Mouse (Mus musculus) C2C12 (cell line): ENCODE measurements at regions not wholly inside any gene's neighbourhood (a gene's known extent, or its start where the extent isn't known, plus 50 kb on each side); places are given as distances from the start of the nearest gene placed in this dataset.
"Not testable (repeated sequence)": the region's sequence is repeated elsewhere in the genome, so short reads cannot be mapped to it uniquely, and the experiment has no call there.

Experiments used
- H3K27me3 ChIP-seq: one replicate; pipeline ENCODE4 v1.6.1; 2011; ENCODE audit not compliant: control insufficient read depth, insufficient read depth, insufficient read length
- H3K36me3 ChIP-seq: one replicate; pipeline ENCODE4 v1.6.1; 2011; ENCODE audit not compliant: control insufficient read depth, insufficient read depth
- H3K4me3 ChIP-seq: one replicate; pipeline ENCODE4 v1.5.1; 2011; ENCODE audit warnings: mild to moderate bottlenecking, control low read depth; ENCODE audit not compliant: poor library complexity, insufficient read depth, severe bottlenecking
- H3K79me2 ChIP-seq: one replicate; pipeline ENCODE4 v1.6.1; 2011; ENCODE audit not compliant: control insufficient read depth, insufficient read depth
- H3K79me3 ChIP-seq: one replicate; pipeline ENCODE4 v1.6.1; 2011; ENCODE audit warnings: low read depth, control low read depth
- H3ac ChIP-seq: one replicate; pipeline ENCODE3; 2011; ENCODE audit warnings: low read depth; ENCODE audit not compliant: control insufficient read depth, insufficient read length
- CEBPB ChIP-seq: IDR thresholded peaks from one replicate; pipeline ENCODE4 v1.6.1; 2011; ENCODE audit warnings: low read depth, mild to moderate bottlenecking, control low read depth, moderate library complexity
- CTCF ChIP-seq: IDR thresholded peaks from one replicate; pipeline ENCODE4 v1.5.1; 2011; ENCODE audit not compliant: control insufficient read depth, insufficient read depth, insufficient read length
- FOSL1 ChIP-seq: IDR thresholded peaks from one replicate; pipeline ENCODE4 v1.8.0; 2011; ENCODE audit warnings: mild to moderate bottlenecking, low read length; ENCODE audit not compliant: poor library complexity, insufficient read depth, severe bottlenecking
- MAX ChIP-seq: IDR thresholded peaks from one replicate; pipeline ENCODE4 v1.6.1; 2011; ENCODE audit warnings: mild to moderate bottlenecking, control low read depth
- MYOD1 ChIP-seq: IDR thresholded peaks from one replicate; pipeline ENCODE4 v1.6.1; 2011; ENCODE audit warnings: low read depth; ENCODE audit not compliant: control insufficient read depth, insufficient read length
- MYOG ChIP-seq: IDR thresholded peaks from one replicate; pipeline ENCODE4 v1.6.1; 2011; ENCODE audit not compliant: control insufficient read depth, insufficient read length; ENCODE audit errors: extremely low read depth
- USF1 ChIP-seq: IDR thresholded peaks from one replicate; pipeline ENCODE4 v1.6.1; 2011; ENCODE audit warnings: low read depth, mild to moderate bottlenecking, control low read depth, moderate library complexity

DNA sequence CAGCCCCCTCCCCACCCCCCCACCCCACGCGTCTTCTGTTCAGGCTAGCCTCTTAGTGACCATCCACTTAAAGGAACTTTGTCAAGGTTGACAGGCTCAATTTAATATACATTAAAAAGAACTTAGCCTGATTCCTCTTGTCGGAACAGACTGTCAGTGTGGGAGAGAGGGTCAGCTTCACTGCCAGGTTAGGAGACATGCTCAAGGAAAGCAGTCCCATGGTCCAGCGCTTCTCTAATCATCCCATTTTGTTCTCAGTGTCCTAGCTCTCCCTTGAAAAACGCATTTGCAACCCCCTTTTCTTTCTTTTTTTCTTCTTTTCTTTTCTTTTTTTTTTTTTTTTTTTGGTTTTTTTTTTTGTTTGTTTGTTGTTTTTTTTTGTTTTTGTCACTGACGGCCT, 131.4 kb upstream of the Tenm4 start:
- no peaks in the 10 kb centered on the region for H3K79me2 ChIP-seq
- no peak overlapping the region for H3ac ChIP-seq
- H3K79me3 ChIP-seq: no peaks in the 10 kb centered on the region
- H3K36me3 ChIP-seq: no peaks in the 10 kb centered on the region
- no peak for TF ChIP-seq MYOD1
- no peak for TF ChIP-seq MAX
- TF ChIP-seq CEBPB: no peak
- TF ChIP-seq FOSL1: no peak
- TF ChIP-seq CTCF: no peak
- no peak for TF ChIP-seq USF1
- no peak for TF ChIP-seq MYOG
- no peak overlapping the region for H3K4me3 ChIP-seq
- H3K27me3 ChIP-seq: no peaks in the 10 kb centered on the region

DNA sequence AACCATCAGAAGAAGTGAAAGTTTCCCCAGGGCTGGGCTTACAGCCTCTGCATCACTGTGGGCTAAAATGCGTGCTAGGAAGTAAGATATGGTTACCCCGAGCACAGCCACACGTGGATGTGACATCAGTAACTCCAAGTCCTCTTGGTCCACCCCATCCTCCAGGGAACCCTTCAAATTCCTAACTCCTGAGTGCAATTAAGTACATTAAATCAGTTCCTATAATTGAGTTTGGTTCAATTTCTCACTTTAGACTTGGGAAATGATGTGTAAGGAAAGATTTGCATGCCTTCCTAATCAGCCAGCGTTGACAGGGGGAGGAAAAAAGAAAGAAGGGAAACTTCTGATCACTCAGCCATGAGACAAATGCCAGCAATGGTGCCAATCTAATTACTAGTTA, 129.2 kb upstream of the Tenm4 start:
- H3K79me2 ChIP-seq: no peaks in the 10 kb centered on the region
- TF ChIP-seq CEBPB: no peak
- TF ChIP-seq CTCF: no peak
- TF ChIP-seq USF1: no peak
- TF ChIP-seq MAX: no peak
- no peak for TF ChIP-seq MYOD1
- no peak for TF ChIP-seq FOSL1
- no peak for TF ChIP-seq MYOG
- no peaks in the 10 kb centered on the region for H3K36me3 ChIP-seq
- no peak overlapping the region for H3K4me3 ChIP-seq
- H3K27me3 ChIP-seq: no peaks in the 10 kb centered on the region
- H3ac ChIP-seq: no peak overlapping the region
- H3K79me3 ChIP-seq: no peaks in the 10 kb centered on the region

DNA sequence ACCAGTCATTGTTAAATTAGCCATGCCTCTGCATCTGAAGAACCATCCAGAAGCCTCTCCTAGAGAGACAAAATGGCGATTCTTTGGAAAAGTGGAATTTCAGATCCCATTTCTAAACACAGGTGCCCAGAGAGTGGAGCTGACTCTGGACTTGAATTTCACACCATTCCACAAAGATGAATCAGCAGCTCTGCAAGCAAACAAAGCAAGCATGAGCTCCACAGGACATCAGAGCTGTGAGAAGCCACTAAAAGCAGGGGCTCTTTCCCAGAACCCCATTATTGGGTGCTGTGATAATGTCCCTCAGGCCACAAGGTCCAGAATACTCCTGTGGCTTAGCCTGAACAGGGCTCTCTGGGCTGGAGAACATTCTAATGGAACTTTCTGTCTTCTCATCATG, 119.4 kb upstream of the Tenm4 start:
- H3ac ChIP-seq: no peak overlapping the region
- no peaks in the 10 kb centered on the region for H3K79me2 ChIP-seq
- no peak overlapping the region for H3K4me3 ChIP-seq
- H3K27me3 ChIP-seq: no peaks in the 10 kb centered on the region
- no peaks in the 10 kb centered on the region for H3K36me3 ChIP-seq
- TF ChIP-seq FOSL1 (no peak), CTCF (no peak), MAX (no peak), MYOG (no peak), USF1 (no peak), CEBPB (no peak), MYOD1 (no peak)
- no peaks in the 10 kb centered on the region for H3K79me3 ChIP-seq

DNA sequence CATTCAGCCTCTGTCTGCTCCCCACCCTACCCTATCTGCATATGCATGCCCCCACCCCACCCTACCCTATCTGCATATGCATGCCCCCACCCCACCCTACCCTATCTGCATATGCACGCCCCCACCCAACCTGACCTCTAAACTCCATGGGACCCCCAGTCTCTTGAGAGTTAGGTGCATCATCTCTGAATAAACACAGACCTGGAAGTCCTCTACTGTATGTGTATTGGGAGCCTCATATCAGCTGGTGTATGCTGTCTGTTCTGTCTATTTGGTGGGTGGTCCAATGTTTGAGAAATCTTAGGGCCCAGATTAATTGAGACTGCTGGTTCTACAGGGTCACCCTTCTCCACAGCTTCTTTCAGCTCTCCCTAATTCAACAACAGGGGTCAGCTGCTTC, 109.4 kb upstream of the Tenm4 start:
- not testable (repeated sequence) for H3K79me3 ChIP-seq, H3K36me3 ChIP-seq, H3ac ChIP-seq, H3K4me3 ChIP-seq, H3K79me2 ChIP-seq, H3K27me3 ChIP-seq

DNA sequence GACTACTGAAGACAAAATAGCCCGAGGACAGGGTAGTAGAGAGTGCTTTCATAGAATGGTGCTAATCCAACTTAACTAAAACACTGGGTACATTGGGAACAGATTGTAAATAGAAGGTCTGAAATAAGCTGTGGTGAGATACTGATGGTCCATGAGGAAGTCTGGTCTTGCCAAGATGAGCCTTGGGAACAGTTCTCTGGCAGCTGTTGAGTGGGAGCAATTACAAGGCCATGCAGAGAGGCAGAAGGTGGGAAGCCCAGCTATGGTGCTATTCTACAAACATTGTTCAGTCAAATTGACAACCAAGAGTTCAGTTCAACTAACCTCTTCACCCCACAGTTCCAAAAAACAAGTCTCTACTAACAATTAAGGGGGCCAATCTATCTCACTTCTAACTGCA, 92.5 kb upstream of the Tenm4 start:
- H3K27me3 ChIP-seq: no peaks in the 10 kb centered on the region
- TF ChIP-seq MAX (no peak), MYOD1 (no peak), MYOG (no peak), USF1 (no peak), CEBPB (no peak), FOSL1 (no peak), CTCF (no peak)
- no peaks in the 10 kb centered on the region for H3K36me3 ChIP-seq
- no peaks in the 10 kb centered on the region for H3K79me2 ChIP-seq
- no peak overlapping the region for H3K4me3 ChIP-seq
- no peaks in the 10 kb centered on the region for H3K79me3 ChIP-seq
- H3ac ChIP-seq: no peak overlapping the region

DNA sequence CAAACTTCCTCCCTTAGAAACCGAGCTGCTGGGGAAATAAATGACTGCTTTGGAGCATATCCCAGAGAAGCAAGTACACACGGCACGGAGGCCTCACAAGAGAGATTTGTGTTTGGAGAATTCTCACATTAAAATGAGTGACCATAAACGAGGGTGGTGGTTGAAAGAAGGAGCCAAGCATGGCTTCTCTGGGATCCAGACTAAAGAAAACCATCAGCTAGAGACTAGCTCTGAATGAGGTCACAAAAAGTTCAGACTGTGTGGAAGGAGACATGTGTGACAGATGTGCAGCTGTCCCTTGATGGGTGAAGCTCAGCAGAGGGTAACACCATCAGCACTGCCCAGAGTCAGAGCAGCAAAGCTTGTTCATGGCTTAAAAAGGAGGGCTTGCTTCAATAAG, 89.4 kb upstream of the Tenm4 start:
- H3K79me2 ChIP-seq: no peaks in the 10 kb centered on the region
- no peak overlapping the region for H3ac ChIP-seq
- no peaks in the 10 kb centered on the region for H3K27me3 ChIP-seq
- no peak for TF ChIP-seq MYOG
- TF ChIP-seq CTCF: no peak
- TF ChIP-seq MYOD1: no peak
- TF ChIP-seq USF1: no peak
- TF ChIP-seq CEBPB: no peak
- TF ChIP-seq MAX: no peak
- no peak for TF ChIP-seq FOSL1
- H3K36me3 ChIP-seq: no peaks in the 10 kb centered on the region
- no peak overlapping the region for H3K4me3 ChIP-seq
- H3K79me3 ChIP-seq: no peaks in the 10 kb centered on the region

DNA sequence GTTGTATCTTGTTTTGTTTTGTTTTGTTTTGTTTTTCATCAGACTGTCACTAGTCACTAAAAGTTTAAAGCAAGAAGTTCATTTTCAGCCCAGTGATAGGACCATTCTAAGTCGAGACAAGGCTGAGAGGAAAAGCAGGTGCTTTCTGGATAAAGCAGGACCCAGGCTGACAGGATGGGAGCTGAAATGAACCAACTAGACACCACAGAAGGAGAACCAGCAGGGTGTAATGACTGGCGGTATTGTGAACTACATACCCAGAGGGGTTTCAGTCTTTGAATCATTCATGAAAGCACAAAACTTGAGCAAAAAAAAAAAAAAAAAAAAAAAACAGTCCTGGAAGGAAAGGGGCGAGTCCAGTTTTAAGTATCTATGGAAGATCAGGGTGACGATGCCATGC, 75.9 kb upstream of the Tenm4 start:
- H3K79me3 ChIP-seq: no peaks in the 10 kb centered on the region
- no peak overlapping the region for H3K4me3 ChIP-seq
- no peak for TF ChIP-seq MYOG
- TF ChIP-seq MAX: no peak
- no peak for TF ChIP-seq CTCF
- TF ChIP-seq CEBPB: no peak
- no peak for TF ChIP-seq USF1
- TF ChIP-seq FOSL1: no peak
- TF ChIP-seq MYOD1: no peak
- no peak overlapping the region for H3ac ChIP-seq
- no peaks in the 10 kb centered on the region for H3K36me3 ChIP-seq
- H3K79me2 ChIP-seq: no peaks in the 10 kb centered on the region
- no peaks in the 10 kb centered on the region for H3K27me3 ChIP-seq
